Comparison of ENCODE assay signal across 18 mouse cellular contexts in the genomic region with DNA sequence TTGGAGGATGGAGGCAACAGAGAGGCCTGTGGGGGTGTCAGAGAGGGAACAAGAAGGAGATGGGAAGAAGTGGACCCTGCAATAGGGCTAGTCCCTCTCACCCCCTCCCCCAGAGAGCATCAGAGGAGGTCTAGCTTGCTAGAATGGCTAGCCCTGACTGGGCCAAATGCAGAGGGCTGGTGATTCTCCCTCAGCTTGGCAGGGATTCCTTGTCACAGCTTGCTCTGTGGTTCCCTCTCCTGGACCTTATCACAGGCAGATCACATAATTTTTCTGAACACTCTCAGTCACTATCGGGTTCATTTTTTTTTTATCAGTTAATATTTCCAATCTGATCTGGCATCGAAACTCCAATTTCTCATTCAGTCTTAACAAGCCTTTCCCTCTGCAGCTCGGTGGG. TPM values are rescaled to one million over a fixed set of nuclear protein-coding genes. Genes with fewer than 3 reads are reported as not detected.
DNase-seq lines count a peak whose midpoint lies in the region; ATAC-seq lines count a peak whose summit lies in the region.
"Had no signal": no experiment of that assay in that cellular context is flagged by ENCODE, and none has a peak within 500 bp of the region (broad histone marks: within the 10 kb centered on the region; RNA-seq: fewer than 3 reads in every experiment).

No protein-coding gene starts in this region.

- H3K4me3 ChIP-seq in midbrain, embryonic 14.5 days (replicated peaks; ENCODE audit: low read depth, low read length) = no peak overlapping the region
- H3K4me3 ChIP-seq in midbrain, embryonic 10.5 days = no peak overlapping the region
- no peak overlapping the region for H3K4me3 ChIP-seq in hindbrain, embryonic 15.5 days
- H3K4me3 ChIP-seq in neural tube, embryonic 15.5 days (replicated peaks) = no peak overlapping the region
- H3K4me3 ChIP-seq: heart, embryonic 15.5 days; limb, embryonic 12.5 days; liver, embryonic 13.5 days had no signal

- peaks cover 37% of the 10 kb centered on the region for H3K4me1 ChIP-seq in midbrain, embryonic 14.5 days (ENCODE audit: control insufficient read depth, insufficient read depth, low read length)
- peaks cover 21% of the 10 kb centered on the region for H3K4me1 ChIP-seq in midbrain, embryonic 10.5 days
- H3K4me1 ChIP-seq in hindbrain, embryonic 15.5 days (replicated peaks) = peaks cover 40% of the 10 kb centered on the region
- H3K4me1 ChIP-seq in neural tube, embryonic 15.5 days = peaks cover 34% of the 10 kb centered on the region
- H3K4me1 ChIP-seq: liver, embryonic 13.5 days had no signal

- ATAC-seq in midbrain, embryonic 14.5 days (ENCODE audit: low FRiP score, low TSS enrichment) = no peak
- ATAC-seq in hindbrain, embryonic 15.5 days (ENCODE audit: low FRiP score, low read depth) = no peak
- ATAC-seq in neural tube, embryonic 15.5 days (ENCODE audit: low FRiP score) = no peak
- ATAC-seq: activated CD4-positive, CD25-positive, alpha-beta regulatory T cell, adult 4 months; Patski had no signal

- WGBS in midbrain, embryonic 14.5 days = 64% methylated on average over 3 of the region's 3 CpGs
- WGBS in midbrain, embryonic 10.5 days = 79% methylated on average over 3 of the region's 3 CpGs
- 50% methylated on average over 3 of the region's 3 CpGs for WGBS in hindbrain, embryonic 15.5 days
- WGBS in neural tube, embryonic 15.5 days = 55% methylated on average over 3 of the region's 3 CpGs

- peak; percentile 26 to 34 for DNase-seq in cerebellum, postnatal 36 days
- no peak for DNase-seq in cerebellum, adult 9-10 months
- peak; percentile 52 for DNase-seq in midbrain, embryonic 14.5 days
- DNase-seq in midbrain, embryonic 10.5 days (ENCODE audit: low spot score) = no peak
- DNase-seq in right cerebral cortex, postnatal 36 days (ENCODE audit: low spot score in 2 of 2) = no peak
- DNase-seq in kidney, postnatal 25 days = no peak
- DNase-seq: adrenal gland, postnatal 14 days; B cell, adult 2 months; heart, adult 11 months; kidney, adult 11 months; kidney, postnatal 10 days; liver, embryonic 13.5 days had no signal

- H3K27me3 ChIP-seq in midbrain, embryonic 14.5 days (ENCODE audit: control insufficient read depth, insufficient read depth, low read length) = no peaks in the 10 kb centered on the region
- H3K27me3 ChIP-seq in midbrain, embryonic 10.5 days (ENCODE audit: low read depth, poor library complexity, severe bottlenecking) = peaks cover 54% of the 10 kb centered on the region
- no peaks in the 10 kb centered on the region for H3K27me3 ChIP-seq in hindbrain, embryonic 15.5 days
- no peaks in the 10 kb centered on the region for H3K27me3 ChIP-seq in neural tube, embryonic 15.5 days (replicated peaks)

- H3K4me2 ChIP-seq in midbrain, embryonic 14.5 days (ENCODE audit: low read length) = no peak overlapping the region
- H3K4me2 ChIP-seq in hindbrain, embryonic 15.5 days = no peak overlapping the region
- no peak overlapping the region for H3K4me2 ChIP-seq in neural tube, embryonic 15.5 days
- H3K4me2 ChIP-seq: heart, embryonic 15.5 days; limb, embryonic 12.5 days; liver, embryonic 13.5 days had no signal

- H3K27ac ChIP-seq in midbrain, embryonic 14.5 days (replicated peaks; ENCODE audit: low read depth, low read length) = peak overlapping the region; percentile 66; the same call in 1 of the 2 replicates
- no peak overlapping the region for H3K27ac ChIP-seq in midbrain, embryonic 10.5 days (replicated peaks)
- peak overlapping the region; percentile 69 for H3K27ac ChIP-seq in hindbrain, embryonic 15.5 days (replicated peaks)
- 0 out of 2 replicates have a peak overlapping the region, but pooled peaks have one; percentile 0 for H3K27ac ChIP-seq in neural tube, embryonic 15.5 days (replicated peaks)
- H3K27ac ChIP-seq: heart, embryonic 15.5 days; limb, embryonic 12.5 days; liver, embryonic 13.5 days had no signal

- H3K9ac ChIP-seq in midbrain, embryonic 14.5 days (replicated peaks; ENCODE audit: low read length) = 0 out of 2 replicates have a peak overlapping the region, but pooled peaks have one; percentile 12
- no peak overlapping the region for H3K9ac ChIP-seq in hindbrain, embryonic 15.5 days
- no peak overlapping the region for H3K9ac ChIP-seq in neural tube, embryonic 15.5 days (replicated peaks)
- H3K9ac ChIP-seq: heart, embryonic 15.5 days; limb, embryonic 12.5 days; liver, embryonic 13.5 days had no signal

- H3K36me3 ChIP-seq in midbrain, embryonic 14.5 days (ENCODE audit: control insufficient read depth, insufficient read depth, low read length) = no peaks in the 10 kb centered on the region
- no peaks in the 10 kb centered on the region for H3K36me3 ChIP-seq in midbrain, embryonic 10.5 days
- no peaks in the 10 kb centered on the region for H3K36me3 ChIP-seq in hindbrain, embryonic 15.5 days
- no peaks in the 10 kb centered on the region for H3K36me3 ChIP-seq in neural tube, embryonic 15.5 days
- H3K36me3 ChIP-seq: heart, embryonic 15.5 days; limb, embryonic 12.5 days; liver, embryonic 13.5 days had no signal

- no peaks in the 10 kb centered on the region for H3K9me3 ChIP-seq in midbrain, embryonic 14.5 days (ENCODE audit: control insufficient read depth, low read length)
- H3K9me3 ChIP-seq in midbrain, embryonic 10.5 days (replicated peaks) = no peaks in the 10 kb centered on the region
- H3K9me3 ChIP-seq in hindbrain, embryonic 15.5 days = no peaks in the 10 kb centered on the region
- no peaks in the 10 kb centered on the region for H3K9me3 ChIP-seq in neural tube, embryonic 15.5 days (replicated peaks)
- H3K9me3 ChIP-seq: heart, embryonic 15.5 days; limb, embryonic 12.5 days; liver, embryonic 13.5 days had no signal

RNA-seq across cellular contexts. Expression of gene Foxo6, which starts 46.0 kb away (rescaled TPM):
- polyA plus RNA-seq in midbrain, embryonic 14.5 days (2014; fragmentation: Nextera tagmentation; extraction: Ambion mirVana) = 2.0 and 2.6 TPM in 2 replicates
- polyA plus RNA-seq in midbrain, embryonic 10.5 days (2016; fragmentation: Nextera tagmentation; extraction: Ambion mirVana) = 0.07 TPM in 2 replicates
- polyA plus RNA-seq in hindbrain, embryonic 15.5 days (2015; fragmentation: Nextera tagmentation; extraction: Ambion mirVana) = 1.0 and 1.3 TPM in 2 replicates
- 0.63 and 1.0 TPM in 2 replicates for polyA plus RNA-seq in neural tube, embryonic 15.5 days (2015; fragmentation: Nextera tagmentation; extraction: Ambion mirVana)
- polyA plus RNA-seq: activated CD4-positive, CD25-positive, alpha-beta regulatory T cell, adult 4 months; liver, embryonic 13.5 days had no signal

Comparison
In these comparisons a context has a peak if more than half of its experiments do, and no peak if none do; other contexts are left out.
1. DNase-seq: peak in cerebellum, postnatal 36 days (2 of 2) and midbrain, embryonic 14.5 days (single experiment); none in cerebellum, adult 9-10 months (single experiment), midbrain, embryonic 10.5 days (single experiment), right cerebral cortex, postnatal 36 days (0 of 2) and kidney, postnatal 25 days (0 of 2).